Mouse (Mus musculus): ENCODE results near the gene Scn5a.

DNA sequence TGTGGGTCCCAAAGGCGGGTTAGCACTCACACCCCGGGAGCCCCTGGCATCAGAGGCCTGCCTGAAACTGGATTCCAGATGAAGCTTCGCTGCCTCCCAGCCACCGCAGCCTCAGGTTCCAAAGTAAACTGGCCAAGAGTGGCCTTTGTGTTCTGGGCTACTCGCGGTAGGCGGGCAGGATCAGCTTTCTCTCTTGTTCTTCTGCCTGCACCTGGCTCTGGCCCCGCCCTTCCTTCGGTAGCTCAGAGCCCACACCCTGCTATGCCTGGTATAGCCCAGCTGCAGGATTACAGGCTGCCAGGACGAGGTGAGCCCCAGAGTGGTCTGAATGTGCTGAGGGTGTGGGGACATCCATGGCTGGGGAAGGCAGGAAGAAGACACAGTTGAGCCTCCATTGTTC is 12.6 kb downstream of the Scn5a start:
- TF ChIP-seq HCFC1 (IDR thresholded peaks at IDR 0.05; ENCODE audit: borderline replicate concordance, insufficient read depth, low read length): no peak
- no peak for TF ChIP-seq ZC3H11A (IDR thresholded peaks at IDR 0.05; ENCODE audit: borderline replicate concordance, low read depth, low read length)
- TF ChIP-seq CHD2 (IDR thresholded peaks at IDR 0.05; ENCODE audit: low read depth, low read length): no peak
- no peak for TF ChIP-seq MAFK (IDR thresholded peaks at IDR 0.05; ENCODE audit: insufficient read depth, low read depth, low read length)
- no peak for TF ChIP-seq ZNF384 (IDR thresholded peaks at IDR 0.05; ENCODE audit: low read depth, low read length)
